Mouse (Mus musculus): ENCODE results near the gene Eva1b. TPM values are rescaled to one million over a fixed set of nuclear protein-coding genes. Genes with fewer than 3 reads are reported as not detected.

The Eva1b gene
- polyA plus RNA-seq, 1 experiment: 9.0 TPM

GRCm38 (mm10) chr4:126130502-126130901, 17.0 kb upstream of the Eva1b start:
- Histone ChIP-seq H3K4me3 (replicated peaks; ENCODE audit: insufficient read depth, low read depth, low read length) (no peak overlapping the region), H3K27ac (ENCODE audit: insufficient read depth, low read length) (no peak overlapping the region), H3K4me1 (ENCODE audit: control insufficient read depth, insufficient read depth, low read length) (peaks cover 24% of the 10 kb centered on the region), H3K27me3 (ENCODE audit: control insufficient read depth, insufficient read depth, low read length) (no peaks in the 10 kb centered on the region)
- TF ChIP-seq POLR2A (IDR thresholded peaks at IDR 0.05; ENCODE audit: borderline replicate concordance, insufficient read depth, low read length) (no peak), CTCF (IDR thresholded peaks at IDR 0.05; ENCODE audit: borderline replicate concordance, insufficient read depth, low read depth, low read length) (no peak)
- WGBS: 56% methylated on average over 11 of the region's 11 CpGs
- DNase-seq: no peak

DNA sequence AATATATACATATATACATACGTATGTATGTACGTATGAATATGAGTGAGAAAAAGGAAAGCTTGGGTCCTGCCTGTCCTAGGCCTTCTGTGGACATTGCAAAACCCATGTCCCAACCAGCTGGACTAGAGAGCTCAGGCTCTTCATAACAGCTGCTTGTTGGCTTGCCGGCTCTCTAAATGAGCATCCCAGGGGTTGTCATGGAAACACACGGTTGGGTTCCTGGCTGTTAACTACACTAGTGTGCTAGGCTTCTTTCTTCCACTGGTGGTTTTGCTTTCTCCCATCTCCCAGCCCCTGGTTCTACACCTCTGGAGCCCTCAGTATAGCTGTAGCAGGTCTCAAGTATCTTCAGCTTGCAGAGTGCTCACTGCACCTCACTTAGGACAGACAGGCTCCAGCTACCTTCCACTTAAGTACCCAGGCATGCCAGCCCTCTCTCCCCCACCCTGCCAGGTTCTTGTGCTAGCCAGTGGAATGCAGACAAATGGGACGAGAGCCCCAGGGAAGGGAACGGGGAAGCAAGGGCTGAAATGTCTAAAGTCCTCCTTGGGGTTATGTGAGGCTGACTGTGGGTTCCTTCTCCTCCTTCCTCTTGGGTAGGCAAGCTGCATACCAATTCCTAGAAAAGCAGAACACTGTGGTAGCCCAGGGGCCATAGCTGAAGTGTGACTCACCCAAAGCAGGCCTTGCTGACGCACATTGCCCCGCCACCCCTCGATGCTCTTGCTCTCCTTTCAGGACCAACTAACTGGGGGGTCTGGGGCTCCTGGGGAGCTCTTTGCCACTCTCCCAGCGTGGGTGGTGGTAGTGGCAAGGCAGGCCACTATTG, 16.0 kb upstream of the Eva1b start:
- peak in 1 of 2 experiments; percentile 39 for DNase-seq
- Histone ChIP-seq H3K27me3 (ENCODE audit: control insufficient read depth, insufficient read depth, low read length) (no peaks in the 10 kb centered on the region), H3K4me3 (replicated peaks; ENCODE audit: insufficient read depth, low read depth, low read length) (no peak overlapping the region), H3K27ac (ENCODE audit: insufficient read depth, low read length) (no peak overlapping the region), H3K4me1 (ENCODE audit: control insufficient read depth, insufficient read depth, low read length) (peaks cover 24% of the 10 kb centered on the region)
- TF ChIP-seq POLR2A (IDR thresholded peaks at IDR 0.05; ENCODE audit: borderline replicate concordance, insufficient read depth, low read length) (no peak), CTCF (IDR thresholded peaks at IDR 0.05; ENCODE audit: borderline replicate concordance, insufficient read depth, low read depth, low read length) (no peak)
- 34% methylated on average over 10 of the region's 10 CpGs for WGBS

GRCm38 (mm10) chr4:126132636-126133264, 14.8 kb upstream of the Eva1b start:
- no peaks in the 10 kb centered on the region for H3K27me3 ChIP-seq (ENCODE audit: control insufficient read depth, insufficient read depth, low read length)
- WGBS: 39% methylated on average over 6 of the region's 6 CpGs
- no peak for DNase-seq
- H3K27ac ChIP-seq (ENCODE audit: insufficient read depth, low read length): 0 out of 2 replicates have a peak overlapping the region, but pooled peaks have one; percentile 4
- no peak overlapping the region for H3K4me3 ChIP-seq (replicated peaks; ENCODE audit: insufficient read depth, low read depth, low read length)
- TF ChIP-seq POLR2A (IDR thresholded peaks at IDR 0.05; ENCODE audit: borderline replicate concordance, insufficient read depth, low read length) (no peak), CTCF (IDR thresholded peaks at IDR 0.05; ENCODE audit: borderline replicate concordance, insufficient read depth, low read depth, low read length) (no peak)
- peaks cover 24% of the 10 kb centered on the region for H3K4me1 ChIP-seq (ENCODE audit: control insufficient read depth, insufficient read depth, low read length)

- no peak for TF ChIP-seq CTCF (IDR thresholded peaks at IDR 0.05; ENCODE audit: borderline replicate concordance, insufficient read depth, low read depth, low read length)
- TF ChIP-seq POLR2A (IDR thresholded peaks at IDR 0.05; ENCODE audit: borderline replicate concordance, insufficient read depth, low read length): no peak
- Histone ChIP-seq H3K4me3 (replicated peaks; ENCODE audit: insufficient read depth, low read depth, low read length) (no peak overlapping the region), H3K27ac (ENCODE audit: insufficient read depth, low read length) (no peak overlapping the region), H3K4me1 (ENCODE audit: control insufficient read depth, insufficient read depth, low read length) (peaks cover 24% of the 10 kb centered on the region), H3K27me3 (ENCODE audit: control insufficient read depth, insufficient read depth, low read length) (no peaks in the 10 kb centered on the region)
- WGBS: 75% methylated on average over 4 of the region's 4 CpGs
- no peak for DNase-seq
Measured at GRCm38 (mm10) chr4:126134236-126134635, 13.3 kb upstream of the Eva1b start.

DNA sequence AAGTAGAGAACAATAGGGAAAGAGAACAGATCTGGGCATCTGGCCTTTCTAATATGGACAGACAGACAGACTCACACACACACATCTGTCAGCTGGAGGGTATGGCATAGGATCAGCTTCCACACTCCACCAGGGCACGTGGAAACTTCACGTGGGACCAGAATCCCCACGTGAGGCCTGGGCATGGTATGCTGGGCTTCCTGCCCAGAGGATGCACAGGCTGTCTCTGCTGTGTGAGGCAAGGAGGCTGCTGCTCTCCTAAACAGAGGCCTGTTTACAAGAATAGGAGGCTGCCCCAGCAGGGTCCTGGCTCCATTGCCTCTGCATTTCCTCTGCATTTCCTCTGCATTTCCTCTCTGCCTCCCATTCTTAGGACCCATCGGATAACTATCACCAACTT, 12.9 kb upstream of the Eva1b start:
- H3K27ac ChIP-seq (ENCODE audit: insufficient read depth, low read length): no peak overlapping the region
- peak in 1 of 2 experiments; percentile 48 for DNase-seq
- TF ChIP-seq POLR2A (IDR thresholded peaks at IDR 0.05; ENCODE audit: borderline replicate concordance, insufficient read depth, low read length) (no peak), CTCF (IDR thresholded peaks at IDR 0.05; ENCODE audit: borderline replicate concordance, insufficient read depth, low read depth, low read length) (no peak)

GRCm38 (mm10) chr4:126137773-126138172, 9.8 kb upstream of the Eva1b start:
- TF ChIP-seq CTCF (IDR thresholded peaks at IDR 0.05; ENCODE audit: borderline replicate concordance, insufficient read depth, low read depth, low read length): no peak
- no peak for TF ChIP-seq POLR2A (IDR thresholded peaks at IDR 0.05; ENCODE audit: borderline replicate concordance, insufficient read depth, low read length)
- WGBS: 64% methylated on average over 4 of the region's 4 CpGs
- peaks cover 10% of the 10 kb centered on the region; the same call in 1 of the 2 replicates for H3K4me1 ChIP-seq (ENCODE audit: control insufficient read depth, insufficient read depth, low read length)

More for the DNA sequence above, 12.9 kb upstream of the Eva1b start:
- H3K27me3 ChIP-seq (ENCODE audit: control insufficient read depth, insufficient read depth, low read length): no peaks in the 10 kb centered on the region
- H3K4me1 ChIP-seq (ENCODE audit: control insufficient read depth, insufficient read depth, low read length): peaks cover 24% of the 10 kb centered on the region
- 13% methylated on average over 4 of the region's 4 CpGs for WGBS
- no peak overlapping the region for H3K4me3 ChIP-seq (replicated peaks; ENCODE audit: insufficient read depth, low read depth, low read length)

GRCm38 (mm10) chr4:126141021-126141420, 6.5 kb upstream of the Eva1b start:
- Histone ChIP-seq H3K4me3 (replicated peaks; ENCODE audit: insufficient read depth, low read depth, low read length) (no peak overlapping the region), H3K27ac (ENCODE audit: insufficient read depth, low read length) (no peak overlapping the region), H3K27me3 (ENCODE audit: control insufficient read depth, insufficient read depth, low read length) (no peaks in the 10 kb centered on the region), H3K4me1 (ENCODE audit: control insufficient read depth, insufficient read depth, low read length) (no peaks in the 10 kb centered on the region)
- TF ChIP-seq POLR2A (IDR thresholded peaks at IDR 0.05; ENCODE audit: borderline replicate concordance, insufficient read depth, low read length): no peak
- TF ChIP-seq CTCF (IDR thresholded peaks at IDR 0.05; ENCODE audit: borderline replicate concordance, insufficient read depth, low read depth, low read length): no peak
- WGBS: 79% methylated on average over 5 of the region's 5 CpGs
- no peak for DNase-seq

More at GRCm38 (mm10) chr4:126137773-126138172, 9.8 kb upstream of the Eva1b start:
- H3K4me3 ChIP-seq (replicated peaks; ENCODE audit: insufficient read depth, low read depth, low read length): no peak overlapping the region
- H3K27ac ChIP-seq (ENCODE audit: insufficient read depth, low read length): no peak overlapping the region
- no peaks in the 10 kb centered on the region for H3K27me3 ChIP-seq (ENCODE audit: control insufficient read depth, insufficient read depth, low read length)
- DNase-seq: no peak

All from cerebellum, adult 2 months (tissue).